Mouse (Mus musculus) kidney, adult 2 months (tissue): ENCODE data around the gene Dnah12. TPM values are rescaled to one million over a fixed set of nuclear protein-coding genes. Genes with fewer than 3 reads are reported as not detected.
"Not testable (repeated sequence)": the region's sequence is repeated elsewhere in the genome, so short reads cannot be mapped to it uniquely, and the experiment has no call there.

Experiments
- DNase-seq: peaks from one replicate; pipeline ENCODE4 v3.0.0; 2021
- H3K27ac ChIP-seq: fragments of 200-500 bp; 2 replicates; pipeline ENCODE4 v1.5.1; 2012; ENCODE audit warnings: low read depth, low read length, control low read depth, inconsistent platforms; ENCODE audit not compliant: insufficient read depth
- H3K27me3 ChIP-seq: fragments of 200-500 bp; replicated peaks from 2 replicates; pipeline ENCODE4 v1.6.1; 2012; ENCODE audit warnings: mild to moderate bottlenecking, moderate library complexity, low read length, inconsistent platforms; ENCODE audit not compliant: control insufficient read depth, insufficient read depth
- H3K36me3 ChIP-seq: fragments of 200-500 bp; 2 replicates; pipeline ENCODE4 v1.6.1; 2012; ENCODE audit warnings: mild to moderate bottlenecking, moderate library complexity, low read length, inconsistent platforms; ENCODE audit not compliant: control insufficient read depth, insufficient read depth
- H3K4me1 ChIP-seq: fragments of 200-500 bp; 2 replicates; pipeline ENCODE4 v1.6.1; 2011; ENCODE audit warnings: low read length; ENCODE audit not compliant: control insufficient read depth, insufficient read depth
- H3K4me3 ChIP-seq: fragments of 200-500 bp; 2 replicates; pipeline ENCODE4 v1.5.1; 2011; ENCODE audit warnings: mild to moderate bottlenecking, low read depth, low read length, control low read depth; ENCODE audit not compliant: insufficient read depth
- CTCF ChIP-seq: fragments of 200-500 bp; conservative IDR thresholded peaks from 2 replicates; pipeline ENCODE4 v1.5.1; 2011; ENCODE audit warnings: low read depth, mild to moderate bottlenecking, control low read depth, low read length, moderate library complexity, mixed read lengths; ENCODE audit not compliant: insufficient read depth, insufficient read length
- POLR2A ChIP-seq: fragments of 200-500 bp; IDR thresholded peaks from one replicate; pipeline ENCODE4 v1.6.1; 2011; ENCODE audit warnings: low read depth, low read length, control low read depth
- WGBS: fragments of 180-500 bp; shearing (Covaris S2); methylation state at CpG from one replicate; pipeline ENCODE4 v1.1.7; 2018; 5-methylcytosine and 5-hydroxymethylcytosine counted together
- polyA plus RNA-seq: library from polyadenylated mRNA; depleted of rRNA; stranded (reverse); fragments of >200 nt; gene quantifications from 2 replicates; pipeline ENCODE4 v1.2.3, GENCODE M21; 2012

Gene Dnah12
- polyA plus RNA-seq, 1 experiment = 0.19 TPM

GRCm38 (mm10) chr14:26887244-26887643, 194.2 kb downstream of the Dnah12 start:
- Histone ChIP-seq H3K4me1 (no peaks in the 10 kb centered on the region), H3K27me3 (no peaks in the 10 kb centered on the region), H3K36me3 (no peaks in the 10 kb centered on the region), H3K27ac (no peak overlapping the region), H3K4me3 (no peak overlapping the region)
- peak; percentile 36 for DNase-seq
- TF ChIP-seq CTCF (no peak), POLR2A (no peak)
- 54% methylated on average over 3 of the region's 3 CpGs for WGBS

- 89% methylated on average over 3 of the region's 3 CpGs for WGBS
- no peak for TF ChIP-seq POLR2A
- TF ChIP-seq CTCF = no peak
- H3K27me3 ChIP-seq = no peaks in the 10 kb centered on the region
Measured at GRCm38 (mm10) chr14:26890777-26891176, 197.7 kb downstream of the Dnah12 start.

GRCm38 (mm10) chr14:26894392-26894791, 201.3 kb downstream of the Dnah12 start, which contains the start of gene Asb14:
Gene Asb14, plus strand, starts transcription at chr14:26894557.
- Histone ChIP-seq H3K4me3 (no peak within 1 kb of the TSS), H3K36me3 (no peaks in the 10 kb centered on the region), H3K4me1 (no peaks in the 10 kb centered on the region), H3K27me3 (no peaks in the 10 kb centered on the region), H3K27ac (no peak within 1 kb of the TSS)
- TF ChIP-seq CTCF = no peak
- TF ChIP-seq POLR2A = no peak
- 88% methylated on average over 4 of the region's 4 CpGs for WGBS
- DNase-seq = no peak

More at GRCm38 (mm10) chr14:26890777-26891176, 197.7 kb downstream of the Dnah12 start:
- H3K4me3 ChIP-seq = no peak overlapping the region
- no peak for DNase-seq
- H3K4me1 ChIP-seq = no peaks in the 10 kb centered on the region
- H3K27ac ChIP-seq = no peak overlapping the region
- no peaks in the 10 kb centered on the region for H3K36me3 ChIP-seq

- no peak overlapping the region for H3K27ac ChIP-seq
- TF ChIP-seq CTCF = no peak
- no peak for TF ChIP-seq POLR2A
- no peaks in the 10 kb centered on the region for H3K4me1 ChIP-seq
- 86% methylated on average over 2 of the region's 2 CpGs for WGBS
- no peak for DNase-seq
- H3K4me3 ChIP-seq = no peak overlapping the region
- no peaks in the 10 kb centered on the region for H3K36me3 ChIP-seq
- no peaks in the 10 kb centered on the region for H3K27me3 ChIP-seq
Measured at GRCm38 (mm10) chr14:26899490-26899889, 206.4 kb downstream of the Dnah12 start.

GRCm38 (mm10) chr14:26900893-26901292, 207.8 kb downstream of the Dnah12 start:
- Histone ChIP-seq H3K4me1 (no peaks in the 10 kb centered on the region), H3K27me3 (no peaks in the 10 kb centered on the region), H3K4me3 (no peak overlapping the region), H3K36me3 (no peaks in the 10 kb centered on the region), H3K27ac (no peak overlapping the region)
- no peak for DNase-seq
- TF ChIP-seq CTCF = no peak
- no peak for TF ChIP-seq POLR2A
- 80% methylated on average over 12 of the region's 12 CpGs for WGBS

- Histone ChIP-seq H3K27me3 (no peaks in the 10 kb centered on the region), H3K27ac (no peak overlapping the region), H3K4me3 (no peak overlapping the region), H3K4me1 (no peaks in the 10 kb centered on the region), H3K36me3 (no peaks in the 10 kb centered on the region)
- DNase-seq = no peak
- TF ChIP-seq CTCF (no peak), POLR2A (no peak)
- WGBS = 78% methylated on average over 4 of the region's 4 CpGs
Measured at GRCm38 (mm10) chr14:26907401-26907800, 214.3 kb downstream of the Dnah12 start.

GRCm38 (mm10) chr14:26910461-26910860, 217.4 kb downstream of the Dnah12 start:
- DNase-seq, H3K27me3 ChIP-seq, H3K36me3 ChIP-seq, H3K27ac ChIP-seq, H3K4me3 ChIP-seq, H3K4me1 ChIP-seq: not testable (repeated sequence)
- WGBS = 60% methylated on average over 9 of the region's 9 CpGs

GRCm38 (mm10) chr14:26911201-26911600, 218.1 kb downstream of the Dnah12 start:
- Histone ChIP-seq H3K27ac (no peak overlapping the region), H3K36me3 (no peaks in the 10 kb centered on the region), H3K27me3 (no peaks in the 10 kb centered on the region), H3K4me1 (no peaks in the 10 kb centered on the region), H3K4me3 (no peak overlapping the region)
- TF ChIP-seq CTCF (no peak), POLR2A (no peak)
- WGBS = 54% methylated on average over 6 of the region's 6 CpGs
- DNase-seq = peak; percentile 69
